Mouse (Mus musculus): ENCODE data around the gene Ebi3.
"Not testable (repeated sequence)": the region's sequence is repeated elsewhere in the genome, so short reads cannot be mapped to it uniquely, and the experiment has no call there.

The Ebi3 gene

GRCm38 (mm10) chr17:55952447-55953027 is at the start of gene Ebi3:
Gene Ebi3, plus strand, starts transcription at chr17:55952640.
- no peak for DNase-seq (ENCODE audit: low spot score)

GRCm38 (mm10) chr17:55903087-55903486 is 49.4 kb upstream of the Ebi3 start:
- DNase-seq (ENCODE audit: low spot score) = no peak

- DNase-seq (ENCODE audit: low spot score) = no peak
These were observed 48.8 kb upstream of the Ebi3 start for GRCm38 (mm10) chr17:55903687-55904086.

GRCm38 (mm10) chr17:55904131-55904530 is 48.3 kb upstream of the Ebi3 start:
- DNase-seq (ENCODE audit: low spot score) = no peak

- DNase-seq (ENCODE audit: low spot score) = no peak
These were observed 45.8 kb upstream of the Ebi3 start for GRCm38 (mm10) chr17:55906669-55907068.

- peak; percentile 21 for DNase-seq (ENCODE audit: low spot score)
These were observed 20.6 kb upstream of the Ebi3 start for GRCm38 (mm10) chr17:55931553-55932502.

GRCm38 (mm10) chr17:55932635-55933034 is 19.8 kb upstream of the Ebi3 start:
- no peak for DNase-seq (ENCODE audit: low spot score)

GRCm38 (mm10) chr17:55933191-55933590 is 19.2 kb upstream of the Ebi3 start:
- DNase-seq (ENCODE audit: low spot score) = no peak

- DNase-seq (ENCODE audit: low spot score) = not testable (repeated sequence)
These were observed 8.0 kb upstream of the Ebi3 start for GRCm38 (mm10) chr17:55944387-55944865.

GRCm38 (mm10) chr17:55944866-55945682 is 7.4 kb upstream of the Ebi3 start:
- DNase-seq (ENCODE audit: low spot score) = peak; percentile 91

- no peak for DNase-seq (ENCODE audit: low spot score)
These were observed 6.7 kb upstream of the Ebi3 start for GRCm38 (mm10) chr17:55945696-55946095.

GRCm38 (mm10) chr17:55948647-55949046 is 3.8 kb upstream of the Ebi3 start:
- DNase-seq (ENCODE audit: low spot score) = no peak

GRCm38 (mm10) chr17:55949400-55949799 is 3.0 kb upstream of the Ebi3 start, which contains the start of gene Zfp119b:
Gene Zfp119b, minus strand, starts transcription at chr17:55949500.
- no peak for DNase-seq (ENCODE audit: low spot score)

- no peak for DNase-seq (ENCODE audit: low spot score)
These were observed 1.8 kb upstream of the Ebi3 start for GRCm38 (mm10) chr17:55950601-55951000.

- DNase-seq (ENCODE audit: low spot score) = no peak
These were observed 399 bp upstream of the Ebi3 start for GRCm38 (mm10) chr17:55952041-55952440.

- no peak for DNase-seq (ENCODE audit: low spot score)
These were observed 1.3 kb downstream of the Ebi3 start for GRCm38 (mm10) chr17:55953751-55954150.

GRCm38 (mm10) chr17:55954229-55954628 is 1.8 kb downstream of the Ebi3 start:
- DNase-seq (ENCODE audit: low spot score) = no peak

GRCm38 (mm10) chr17:55956129-55956528 is 3.7 kb downstream of the Ebi3 start:
- DNase-seq (ENCODE audit: low spot score) = no peak

- DNase-seq (ENCODE audit: low spot score) = no peak
These were observed 4.2 kb downstream of the Ebi3 start for GRCm38 (mm10) chr17:55956591-55956990.

- DNase-seq (ENCODE audit: low spot score) = peak; percentile 65
These were observed 4.7 kb downstream of the Ebi3 start for GRCm38 (mm10) chr17:55957168-55957567.

GRCm38 (mm10) chr17:55957726-55958583 is 5.5 kb downstream of the Ebi3 start:
- DNase-seq (ENCODE audit: low spot score) = no peak
